Mouse (Mus musculus) CD8-positive naive resting alpha-beta T cell, adult 2 months (primary cell): ENCODE results near the gene Slc15a4.

ENCODE experiments used
- DNase-seq, 2 experiments: peaks; one replicate each; pipeline ENCODE4 v3.0.0; 2022; ENCODE audit warnings: low read depth in 2 of 2, low spot score in 2 of 2

Slc15a4 gene

DNA sequence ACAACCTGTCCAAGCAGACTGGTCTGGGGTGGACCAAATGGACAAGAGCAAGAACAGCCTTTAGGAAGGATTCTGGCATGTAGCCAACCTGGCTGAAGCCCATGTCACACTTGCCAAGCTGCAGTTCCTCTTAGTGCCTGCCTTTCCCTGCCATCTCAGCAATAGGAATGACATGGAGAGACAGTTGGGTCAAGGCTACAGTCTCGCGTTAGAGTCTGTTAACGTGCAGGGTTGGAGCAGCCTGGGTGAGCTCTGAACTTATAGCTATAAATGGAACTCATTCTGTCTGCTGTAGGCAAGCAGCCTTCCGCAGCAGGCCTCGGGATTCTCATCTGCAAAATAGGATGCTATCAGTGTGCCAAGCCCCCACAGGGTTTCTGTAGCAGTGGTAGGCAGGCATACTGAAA is 86.1 kb downstream of the Slc15a4 start:
- no peak for DNase-seq
